Mouse (Mus musculus) urinary bladder, postnatal 14 days (tissue): Measurements from ENCODE around the gene Matn4.

Source experiments
- DNase-seq: peaks from one replicate; pipeline ENCODE4 v3.0.0; 2021; ENCODE audit warnings: low spot score

Gene Matn4

GRCm38 (mm10) chr2:164436215-164436913, 31.4 kb upstream of the Matn4 start:
- DNase-seq, result no peak

GRCm38 (mm10) chr2:164435216-164436090, 30.5 kb upstream of the Matn4 start:
- no peak for DNase-seq

- no peak for DNase-seq
Measured at GRCm38 (mm10) chr2:164434681-164435080, 29.7 kb upstream of the Matn4 start.

DNA sequence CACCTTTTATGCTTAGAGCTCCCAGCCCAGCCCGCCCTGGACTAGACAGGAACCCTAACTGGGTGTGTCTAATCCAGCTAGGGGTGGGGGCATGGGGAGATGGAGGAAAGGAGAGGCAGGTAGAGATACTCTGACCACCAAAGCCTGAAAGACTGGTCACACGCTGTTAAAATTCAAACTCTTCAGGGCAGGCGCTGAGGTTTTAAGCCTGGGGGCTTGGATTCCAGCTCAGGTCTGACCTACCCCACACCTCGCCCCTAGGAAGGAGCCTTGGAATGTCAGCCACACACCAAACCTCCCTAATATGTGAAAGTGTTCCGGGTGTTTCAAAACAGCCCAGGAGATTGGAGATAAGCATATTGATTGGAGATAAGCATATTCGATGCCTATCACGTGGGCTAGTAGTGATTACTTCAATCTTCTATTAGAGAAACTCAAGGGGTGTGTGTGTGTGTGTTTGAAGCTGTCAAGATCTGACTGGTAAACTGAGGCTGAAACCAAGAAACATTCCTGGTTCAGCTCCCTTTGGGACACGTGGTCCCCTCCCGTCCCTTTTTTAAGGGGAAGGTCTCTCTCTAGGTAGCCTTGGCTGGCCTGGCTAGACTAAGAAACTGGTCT, 28.4 kb upstream of the Matn4 start:
- DNase-seq, result no peak

- peak; percentile 54 for DNase-seq
Measured at GRCm38 (mm10) chr2:164432541-164433191, 27.7 kb upstream of the Matn4 start.

GRCm38 (mm10) chr2:164431676-164432465, 26.9 kb upstream of the Matn4 start:
- peak; percentile 82 for DNase-seq

DNA sequence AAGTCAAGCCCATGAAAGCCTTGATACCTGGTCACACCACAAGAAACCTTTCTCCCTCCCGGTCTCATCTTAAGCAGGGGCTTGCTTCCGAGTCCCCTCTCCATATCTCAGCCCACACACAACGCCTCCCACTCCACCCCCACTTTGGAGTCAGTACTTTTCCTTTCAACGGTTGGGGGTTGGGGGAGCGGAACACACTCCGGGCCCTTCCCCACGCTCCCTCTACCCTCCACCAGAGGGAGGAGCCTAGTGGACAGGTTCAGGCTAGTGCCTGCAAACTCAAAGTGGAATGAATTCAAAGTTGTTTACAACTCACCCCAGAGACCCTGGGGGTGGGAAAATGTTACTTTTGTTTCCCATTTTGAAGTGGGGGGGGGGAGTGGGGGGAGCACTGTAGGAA, 25.7 kb upstream of the Matn4 start:
- DNase-seq, result peak; percentile 65

DNA sequence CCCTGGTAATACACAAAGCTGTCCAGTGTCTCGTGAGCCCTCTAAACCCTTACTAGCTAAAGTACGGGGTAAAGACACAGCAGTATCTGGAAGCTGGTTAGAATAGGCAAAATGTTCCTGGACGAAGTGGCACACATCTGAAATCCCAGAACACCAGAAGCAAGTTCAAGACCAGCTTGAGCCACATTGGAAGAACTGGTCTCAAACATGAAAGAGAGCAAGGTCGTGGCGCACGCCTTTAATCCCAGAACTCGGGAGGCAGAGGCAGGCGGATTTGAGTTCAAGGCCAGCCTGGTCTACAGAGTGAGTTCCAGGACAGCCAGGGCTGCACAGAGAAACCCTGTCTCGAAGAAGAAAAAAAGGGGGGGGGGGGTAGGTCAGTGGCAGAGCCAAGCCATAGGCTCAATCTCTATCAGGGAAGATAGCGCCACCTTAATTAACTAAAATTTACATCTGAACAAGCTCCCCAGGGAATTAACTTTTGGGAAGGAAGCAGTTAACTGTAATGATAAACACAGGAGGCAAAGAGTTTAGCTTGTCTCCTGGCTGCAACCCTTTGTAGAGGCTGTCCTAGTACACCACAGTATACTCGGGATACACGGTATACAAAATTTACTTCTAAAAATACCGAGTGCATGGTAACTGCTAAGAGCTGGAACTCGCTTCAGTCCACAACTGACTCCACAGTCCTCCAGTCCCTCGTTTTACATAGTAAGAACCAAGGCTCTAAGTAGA, 25.1 kb upstream of the Matn4 start:
- DNase-seq, result no peak

- DNase-seq, result no peak
Measured at GRCm38 (mm10) chr2:164428451-164428850, 23.5 kb upstream of the Matn4 start.

DNA sequence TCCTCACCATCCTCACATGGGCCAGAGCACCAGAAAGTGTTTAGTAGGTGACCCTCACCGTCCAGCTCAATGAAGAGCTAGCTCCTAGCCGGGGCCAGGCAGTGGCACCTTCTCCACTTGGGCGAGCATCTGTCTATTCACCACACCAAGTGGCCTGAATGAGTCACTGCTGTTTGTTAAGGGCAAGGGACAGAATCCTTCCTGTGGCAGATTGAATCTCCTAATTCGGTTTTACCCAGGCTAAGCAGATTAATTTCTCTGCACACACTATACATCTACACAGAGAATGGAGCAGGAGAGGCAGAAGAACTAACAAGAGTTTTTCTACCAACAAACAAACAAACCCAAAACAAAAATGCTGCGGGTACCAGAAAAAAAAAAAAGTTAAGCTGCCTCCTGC, 22.0 kb upstream of the Matn4 start:
- no peak for DNase-seq

DNA sequence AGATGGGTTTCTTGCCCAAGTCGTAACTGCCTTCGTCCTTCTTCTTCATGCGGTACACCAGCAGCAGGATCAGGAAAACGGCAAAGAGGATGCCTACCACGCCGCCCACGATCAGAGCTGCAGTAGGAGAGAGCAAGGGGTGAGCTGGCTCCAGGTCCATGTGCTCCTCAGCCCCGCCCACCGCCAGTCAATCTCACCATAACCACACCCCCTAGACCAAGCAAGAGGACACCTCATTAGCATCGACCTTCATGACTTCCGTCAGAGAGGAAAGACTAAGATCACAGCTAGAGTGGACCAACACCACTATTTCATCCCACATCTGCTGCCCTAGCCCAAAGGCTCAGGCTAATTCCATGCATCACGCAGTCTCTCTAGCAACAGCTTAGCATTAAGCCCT, 21.2 kb upstream of the Matn4 start:
- no peak for DNase-seq

- DNase-seq, result no peak
Measured at GRCm38 (mm10) chr2:164425401-164425800, 20.4 kb upstream of the Matn4 start.

GRCm38 (mm10) chr2:164424406-164424805, 19.4 kb upstream of the Matn4 start:
- no peak for DNase-seq

DNA sequence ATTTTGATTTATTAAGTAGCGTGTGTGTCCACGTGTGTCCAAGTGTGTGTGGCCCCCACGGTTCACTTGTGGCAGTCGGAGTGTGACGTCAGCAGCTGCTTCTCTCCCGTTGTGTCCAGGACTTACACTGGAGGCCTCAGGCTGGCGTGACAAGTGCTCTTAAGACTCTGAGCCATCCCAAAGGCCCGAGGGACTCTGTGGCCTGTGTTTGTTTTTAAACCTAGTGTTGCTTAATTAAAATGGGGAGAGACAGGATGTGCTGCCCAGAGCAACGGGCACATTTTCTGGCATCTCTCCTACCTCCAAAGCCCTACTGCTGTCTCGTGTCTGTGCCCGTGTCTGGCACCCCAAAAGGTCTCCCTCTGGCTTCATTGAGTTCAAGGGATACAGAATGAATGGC, 18.5 kb upstream of the Matn4 start:
- no peak for DNase-seq

DNA sequence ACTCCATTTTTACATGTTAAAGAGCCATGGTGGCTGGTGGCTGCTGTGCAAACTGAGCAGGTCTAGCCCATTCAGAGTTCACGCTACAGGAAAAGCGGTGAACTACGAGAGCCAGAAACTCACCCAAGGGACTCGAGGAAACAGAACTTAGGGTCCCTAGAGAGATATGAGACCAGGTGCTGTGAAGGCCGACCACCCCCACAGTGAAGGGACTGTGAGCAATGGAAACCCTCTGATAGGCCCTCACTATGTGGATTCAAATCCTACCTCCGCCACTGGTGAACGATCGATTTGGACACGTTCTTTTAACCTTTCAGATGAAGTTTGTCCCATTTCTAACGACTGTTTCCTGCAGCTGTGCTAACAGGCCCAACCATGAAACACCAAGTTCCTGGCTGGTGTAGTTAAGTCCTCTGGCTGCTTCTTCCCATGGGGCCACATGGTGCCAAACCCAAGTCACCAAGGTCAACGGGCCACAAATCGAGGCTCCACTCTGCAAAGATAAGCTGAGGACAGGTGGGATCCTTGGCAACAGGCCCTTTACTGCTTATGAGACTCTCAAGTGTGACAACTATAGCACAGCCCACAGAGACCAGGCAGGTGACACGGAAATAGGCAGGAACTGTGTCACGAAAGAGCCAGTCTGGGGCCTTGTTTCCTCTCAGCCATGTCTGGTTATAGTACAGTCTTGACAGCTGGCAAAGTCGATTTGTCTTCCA, 17.9 kb upstream of the Matn4 start:
- DNase-seq, result no peak

GRCm38 (mm10) chr2:164421979-164422378, 17.0 kb upstream of the Matn4 start:
- DNase-seq, result no peak

DNA sequence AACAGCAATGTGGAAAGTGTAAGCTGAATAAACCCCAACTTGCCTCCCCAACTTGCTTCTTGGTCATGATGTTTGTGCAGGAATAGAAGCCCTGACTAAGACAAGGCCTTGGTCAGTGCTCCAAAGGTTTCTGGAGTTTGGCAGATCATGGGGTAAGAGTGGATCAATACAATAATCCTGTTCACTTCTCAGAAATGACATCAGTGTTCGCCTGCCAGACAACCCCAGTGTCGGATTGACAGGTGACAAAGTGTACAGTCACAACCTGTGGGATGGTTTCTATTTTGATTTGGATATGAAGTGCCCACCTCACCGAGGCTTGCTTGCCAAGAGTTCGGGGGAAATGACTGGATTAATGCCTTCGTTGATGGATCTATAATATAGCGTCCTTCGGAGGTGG, 16.3 kb upstream of the Matn4 start:
- no peak for DNase-seq

- no peak for DNase-seq
Measured at GRCm38 (mm10) chr2:164419489-164419888, 14.5 kb upstream of the Matn4 start.

DNA sequence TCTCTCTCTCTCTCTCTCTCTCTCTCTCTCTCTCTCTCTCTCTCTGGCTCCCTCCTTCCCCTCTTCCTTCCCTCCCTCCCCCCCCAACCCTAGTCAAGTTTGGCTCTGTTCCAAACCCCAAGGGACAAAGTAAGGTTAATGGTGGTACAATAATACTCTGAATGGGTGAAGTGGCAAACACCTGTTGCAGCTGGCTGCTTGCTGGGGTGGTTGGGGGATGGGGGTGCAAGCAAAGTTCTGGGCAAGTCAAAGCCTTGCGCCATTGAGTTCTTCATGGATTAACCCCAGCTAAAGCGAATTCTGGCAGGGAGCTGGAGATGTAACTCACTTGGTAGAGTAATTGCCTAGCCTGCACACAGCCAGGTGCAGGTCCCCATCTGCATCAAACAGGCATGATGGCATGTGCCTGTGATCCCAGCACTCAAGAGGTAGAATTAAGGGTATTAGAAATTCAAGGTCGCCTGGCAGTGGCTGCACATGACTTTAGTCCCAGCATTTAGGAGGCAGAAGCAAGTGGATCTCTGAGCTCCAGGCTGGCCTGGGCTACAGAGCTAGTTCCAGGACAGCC, 13.4 kb upstream of the Matn4 start:
- DNase-seq, result no peak

DNA sequence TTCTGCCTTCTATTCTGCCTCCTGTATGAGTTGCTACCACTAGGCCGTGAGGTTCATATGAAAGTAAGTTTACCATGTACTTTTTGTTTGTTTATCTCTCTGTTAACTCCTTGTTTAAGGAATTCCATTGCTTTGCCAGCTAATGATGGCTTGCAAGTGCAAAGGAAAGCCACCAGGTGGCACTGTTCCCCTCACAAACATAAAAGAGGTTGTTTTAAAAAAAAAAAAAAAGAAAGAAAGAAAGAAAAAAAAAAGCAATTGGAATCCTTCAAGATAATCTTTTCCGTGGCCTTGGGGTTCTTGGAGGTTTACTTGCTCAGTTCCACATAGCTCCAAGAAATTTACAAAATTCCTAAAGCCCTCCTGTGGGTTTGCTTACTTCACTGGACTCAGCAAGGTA, 12.2 kb upstream of the Matn4 start:
- no peak for DNase-seq
